12 mouse cellular contexts compared by ENCODE assay signal in genomic region chr2:152189640-152190039, GRCm38 (mm10). TPM values are rescaled to one million over a fixed set of nuclear protein-coding genes. Genes with fewer than 3 reads are reported as not detected.
A peak's percentile ranks its signal among the peaks of the same experiment; 100 is the strongest.
DNase-seq lines count a peak whose midpoint lies in the region; ATAC-seq and TF ChIP-seq lines count a peak whose summit lies in the region.
"Had no signal": no experiment of that assay in that cellular context is flagged by ENCODE, and none has a peak within 500 bp of the region (broad histone marks: within the 10 kb centered on the region; RNA-seq: fewer than 3 reads in every experiment).

No protein-coding gene starts in this region.

- H3K27ac ChIP-seq in gastrocnemius, adult 2 months = peak overlapping the region; percentile 83
- peak overlapping the region; percentile 76 for H3K27ac ChIP-seq in ES-Bruce4 (ENCODE audit: insufficient read depth, low read length)
- no peak overlapping the region for H3K27ac ChIP-seq in hindbrain, embryonic 11.5 days (ENCODE audit: low read depth, low read length)
- H3K27ac ChIP-seq: neural tube, embryonic 12.5 days had no signal

- no peak overlapping the region for H3K4me2 ChIP-seq in hindbrain, embryonic 11.5 days (replicated peaks; ENCODE audit: low read depth, low read length)
- H3K4me2 ChIP-seq: neural tube, embryonic 12.5 days had no signal

- no peak overlapping the region for H3K4me3 ChIP-seq in gastrocnemius, adult 2 months
- peak overlapping the region; percentile 18; the same call in 1 of the 2 replicates for H3K4me3 ChIP-seq in ES-Bruce4 (ENCODE audit: low read depth, low read length)
- no peak overlapping the region for H3K4me3 ChIP-seq in hindbrain, embryonic 11.5 days (ENCODE audit: low read depth, low read length)
- H3K4me3 ChIP-seq: neural tube, embryonic 12.5 days had no signal

- TF ChIP-seq CTCF in gastrocnemius, adult 2 months (IDR thresholded peaks at IDR 0.05) = no peak
- no peak for TF ChIP-seq CTCF in ES-Bruce4 (IDR thresholded peaks at IDR 0.05; ENCODE audit: low read depth, low read length)

- no peaks in the 10 kb centered on the region for H3K36me3 ChIP-seq in ES-Bruce4 (ENCODE audit: control insufficient read depth, insufficient read depth, low read length, poor library complexity, severe bottlenecking)
- no peaks in the 10 kb centered on the region for H3K36me3 ChIP-seq in hindbrain, embryonic 11.5 days (ENCODE audit: control insufficient read depth, insufficient read depth, low read length)
- H3K36me3 ChIP-seq: neural tube, embryonic 12.5 days had no signal

- WGBS in hindbrain, embryonic 11.5 days = 63% methylated on average over 9 of the region's 9 CpGs

- ATAC-seq in hindbrain, embryonic 11.5 days (ENCODE audit: low FRiP score) = no peak
- ATAC-seq: CD4-positive, CD25-positive, alpha-beta regulatory T cell, adult 4 months; inflammation-experienced regulatory T-cells, adult 6 months had no signal

- H3K9me3 ChIP-seq in ES-Bruce4 (replicated peaks; ENCODE audit: control insufficient read depth, insufficient read depth, low read length, poor library complexity, severe bottlenecking) = 0 out of 2 replicates have a peak, but pooled peaks cover 1% of the 10 kb centered on the region
- no peaks in the 10 kb centered on the region for H3K9me3 ChIP-seq in hindbrain, embryonic 11.5 days (ENCODE audit: control insufficient read depth, low read length)
- H3K9me3 ChIP-seq: neural tube, embryonic 12.5 days had no signal

- intact Hi-C loops in gastrocnemius, adult 2 months (cut with DNase I) = no loop called here

- TF ChIP-seq EP300 in ES-Bruce4 (IDR thresholded peaks at IDR 0.05; ENCODE audit: insufficient read depth, low read depth, low read length) = peak; percentile 88

- no peaks in the 10 kb centered on the region for H3K27me3 ChIP-seq in ES-Bruce4 (ENCODE audit: control insufficient read depth, insufficient read depth, low read length, poor library complexity, severe bottlenecking)
- H3K27me3 ChIP-seq in hindbrain, embryonic 11.5 days (ENCODE audit: control insufficient read depth, insufficient read depth, low read length) = no peaks in the 10 kb centered on the region
- H3K27me3 ChIP-seq: neural tube, embryonic 12.5 days had no signal

- DNase-seq in gastrocnemius, adult 2 months = peak; percentile 41
- DNase-seq in gastrocnemius, adult 18-20 months (ENCODE audit: low spot score) = no peak
- DNase-seq in heart, adult 9 months (ENCODE audit: low spot score in 2 of 2) = peak; percentile 58 to 84
- DNase-seq in kidney, postnatal 10 days = peak; percentile 43
- no peak for DNase-seq in hindbrain, embryonic 11.5 days (ENCODE audit: low spot score)
- no peak for DNase-seq in thymus, postnatal 10 days (ENCODE audit: low spot score in 2 of 2)
- no peak for DNase-seq in cerebellum, postnatal 14 days
- DNase-seq: thymus, adult 2 months had no signal

- no peak for TF ChIP-seq POLR2A in ES-Bruce4 (IDR thresholded peaks at IDR 0.05; ENCODE audit: insufficient read depth, low read length)

- 0 out of 2 replicates have a peak overlapping the region, but pooled peaks have one; percentile 13 for H3K9ac ChIP-seq in ES-Bruce4 (ENCODE audit: low read depth, poor library complexity, severe bottlenecking)
- H3K9ac ChIP-seq in hindbrain, embryonic 11.5 days (ENCODE audit: low read depth, low read length) = no peak overlapping the region
- H3K9ac ChIP-seq: neural tube, embryonic 12.5 days had no signal

- peaks cover 10% of the 10 kb centered on the region for H3K4me1 ChIP-seq in ES-Bruce4 (ENCODE audit: control insufficient read depth, insufficient read depth, low read length)
- no peaks in the 10 kb centered on the region for H3K4me1 ChIP-seq in hindbrain, embryonic 11.5 days (replicated peaks; ENCODE audit: control insufficient read depth, insufficient read depth, low read length)
- H3K4me1 ChIP-seq: neural tube, embryonic 12.5 days had no signal

RNA-seq across cellular contexts. Expression of gene Csnk2a1, which starts 37.0 kb away (rescaled TPM):
- total RNA-seq in gastrocnemius, adult 2 months (2021) = 100 to 1,000 TPM in 1 of 2 experiments, 10 to 100 TPM in 1; 91.1 to 102 TPM
- total RNA-seq in gastrocnemius, adult 18-20 months (2021) = 100 to 1,000 TPM in 1 of 2 experiments, 10 to 100 TPM in 1; 83.9 to 100 TPM
- 258 and 280 TPM in 2 replicates for polyA plus RNA-seq in ES-Bruce4 (2011; ENCODE audit: insufficient read depth, insufficient read length, low read depth, missing spikeins)
- polyA plus RNA-seq in hindbrain, embryonic 11.5 days (2014; fragmentation: Nextera tagmentation; extraction: Ambion mirVana) = 70.3 and 135 TPM in 2 replicates

RNA-seq across cellular contexts. Expression of gene Tcf15, which starts 46.3 kb away (rescaled TPM):
- 10 to 100 TPM; 14.9 to 22.8 TPM for total RNA-seq in gastrocnemius, adult 2 months (2021)
- total RNA-seq in gastrocnemius, adult 18-20 months (2021) = 10 to 100 TPM in 1 of 2 experiments, 1 to 10 TPM in 1; 5.5 to 13.9 TPM
- 8.3 and 8.5 TPM in 2 replicates for polyA plus RNA-seq in ES-Bruce4 (2011; ENCODE audit: insufficient read depth, insufficient read length, low read depth, missing spikeins)
- 10.7 and 13.1 TPM in 2 replicates for polyA plus RNA-seq in hindbrain, embryonic 11.5 days (2014; fragmentation: Nextera tagmentation; extraction: Ambion mirVana)
- polyA plus RNA-seq: CD4-positive, CD25-positive, alpha-beta regulatory T cell, adult 4 months; inflammation-experienced regulatory T-cells, adult 6 months had no signal

Comparison
In these comparisons a context has a peak if more than half of its experiments do, and no peak if none do; other contexts are left out.
1. DNase-seq: peak in gastrocnemius, adult 2 months (single experiment), heart, adult 9 months (2 of 2) and kidney, postnatal 10 days (single experiment); none in gastrocnemius, adult 18-20 months (single experiment), hindbrain, embryonic 11.5 days (single experiment), thymus, postnatal 10 days (0 of 2) and cerebellum, postnatal 14 days (0 of 2).